Mouse (Mus musculus): ENCODE measurements around the gene Lrrc17. TPM values are rescaled to one million over a fixed set of nuclear protein-coding genes. Genes with fewer than 3 reads are reported as not detected.
"Not testable (repeated sequence)": the region's sequence is repeated elsewhere in the genome, so short reads cannot be mapped to it uniquely, and the experiment has no call there.

The Lrrc17 gene
- polyA plus RNA-seq, 1 experiment = 0.18 TPM

DNA sequence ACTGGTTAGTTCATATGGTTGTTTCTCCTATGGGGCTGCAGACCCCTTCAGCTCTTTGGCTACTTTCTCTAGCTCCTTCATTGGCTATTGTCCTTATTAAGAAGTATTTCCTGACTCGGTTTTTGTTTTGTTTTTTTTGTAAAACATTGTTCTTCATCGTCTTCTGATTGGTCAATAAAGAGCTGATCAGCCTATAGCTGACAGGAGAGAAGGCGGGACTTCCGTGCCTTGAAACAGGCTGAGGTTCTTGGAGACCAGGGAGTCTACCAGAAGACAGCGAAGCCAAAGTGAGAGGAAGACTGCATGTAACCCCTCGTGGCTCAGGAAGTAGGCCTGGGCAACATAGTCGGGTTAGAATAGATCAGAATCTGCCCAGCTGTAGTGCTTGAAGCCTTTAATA lies 44.3 kb downstream of the Lrrc17 start:
- WGBS = 79% methylated on average over 7 of the region's 7 CpGs
- Histone ChIP-seq H3K27me3 (ENCODE audit: control insufficient read depth, insufficient read depth, low read length) (no peaks in the 10 kb centered on the region), H3K4me3 (replicated peaks; ENCODE audit: insufficient read depth, low read depth, low read length) (no peak overlapping the region), H3K4me1 (ENCODE audit: control insufficient read depth, insufficient read depth, low read length) (no peaks in the 10 kb centered on the region), H3K27ac (ENCODE audit: insufficient read depth, low read length) (no peak overlapping the region)
- TF ChIP-seq CTCF (IDR thresholded peaks at IDR 0.05; ENCODE audit: borderline replicate concordance, insufficient read depth, low read depth, low read length) (no peak), POLR2A (IDR thresholded peaks at IDR 0.05; ENCODE audit: borderline replicate concordance, insufficient read depth, low read length) (no peak)
- no peak for DNase-seq

DNA sequence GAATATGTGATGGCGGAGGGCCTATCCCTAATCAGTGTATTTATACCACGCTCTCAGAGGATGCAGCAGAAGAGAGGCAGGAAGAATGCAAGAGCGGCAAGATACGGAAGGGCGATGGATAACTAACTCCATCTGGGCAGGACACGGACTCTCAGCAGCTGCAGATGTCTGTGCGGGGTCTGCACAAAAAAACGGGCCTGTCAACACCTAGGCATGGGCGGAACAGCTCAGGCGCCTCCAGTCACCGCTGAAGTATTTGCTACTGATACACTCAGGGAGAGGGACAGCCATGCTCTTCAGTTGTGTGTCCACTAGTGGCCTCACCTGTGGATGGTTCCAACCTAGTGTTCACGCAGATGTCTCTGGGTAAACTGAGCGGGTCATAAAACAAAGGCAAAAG lies 44.9 kb downstream of the Lrrc17 start:
- Histone ChIP-seq H3K4me3 (replicated peaks; ENCODE audit: insufficient read depth, low read depth, low read length) (no peak overlapping the region), H3K4me1 (ENCODE audit: control insufficient read depth, insufficient read depth, low read length) (no peaks in the 10 kb centered on the region), H3K27me3 (ENCODE audit: control insufficient read depth, insufficient read depth, low read length) (no peaks in the 10 kb centered on the region), H3K27ac (ENCODE audit: insufficient read depth, low read length) (no peak overlapping the region)
- WGBS = 94% methylated on average over 13 of the region's 13 CpGs
- no peak for DNase-seq
- TF ChIP-seq POLR2A (IDR thresholded peaks at IDR 0.05; ENCODE audit: borderline replicate concordance, insufficient read depth, low read length) = no peak
- TF ChIP-seq CTCF (IDR thresholded peaks at IDR 0.05; ENCODE audit: borderline replicate concordance, insufficient read depth, low read depth, low read length) = no peak

DNA sequence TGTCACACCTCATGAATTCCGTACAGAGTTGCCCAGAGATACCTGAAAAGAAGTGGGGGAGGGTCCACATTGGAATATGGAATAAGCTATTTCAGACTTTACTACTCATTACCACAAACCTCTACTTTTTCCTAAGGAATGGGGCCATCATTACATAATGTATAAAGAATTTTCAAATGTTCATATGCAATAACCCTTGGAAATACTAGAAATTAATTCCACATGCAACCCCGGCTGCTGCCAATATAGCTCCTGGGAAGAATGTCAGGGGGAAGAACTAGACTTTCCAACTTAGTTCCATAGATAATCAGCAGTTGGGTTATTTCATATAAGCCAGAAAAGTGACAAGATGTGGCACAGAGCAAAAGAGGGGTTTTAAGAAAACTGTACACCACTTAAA lies 48.7 kb downstream of the Lrrc17 start:
- H3K4me1 ChIP-seq (ENCODE audit: control insufficient read depth, insufficient read depth, low read length) = no peaks in the 10 kb centered on the region
- H3K27ac ChIP-seq (ENCODE audit: insufficient read depth, low read length) = no peak overlapping the region
- H3K27me3 ChIP-seq (ENCODE audit: control insufficient read depth, insufficient read depth, low read length) = no peaks in the 10 kb centered on the region
- no peak for DNase-seq
- 93% methylated on average over 2 of the region's 2 CpGs for WGBS
- TF ChIP-seq POLR2A (IDR thresholded peaks at IDR 0.05; ENCODE audit: borderline replicate concordance, insufficient read depth, low read length) (no peak), CTCF (IDR thresholded peaks at IDR 0.05; ENCODE audit: borderline replicate concordance, insufficient read depth, low read depth, low read length) (no peak)
- no peak overlapping the region for H3K4me3 ChIP-seq (replicated peaks; ENCODE audit: insufficient read depth, low read depth, low read length)

DNA sequence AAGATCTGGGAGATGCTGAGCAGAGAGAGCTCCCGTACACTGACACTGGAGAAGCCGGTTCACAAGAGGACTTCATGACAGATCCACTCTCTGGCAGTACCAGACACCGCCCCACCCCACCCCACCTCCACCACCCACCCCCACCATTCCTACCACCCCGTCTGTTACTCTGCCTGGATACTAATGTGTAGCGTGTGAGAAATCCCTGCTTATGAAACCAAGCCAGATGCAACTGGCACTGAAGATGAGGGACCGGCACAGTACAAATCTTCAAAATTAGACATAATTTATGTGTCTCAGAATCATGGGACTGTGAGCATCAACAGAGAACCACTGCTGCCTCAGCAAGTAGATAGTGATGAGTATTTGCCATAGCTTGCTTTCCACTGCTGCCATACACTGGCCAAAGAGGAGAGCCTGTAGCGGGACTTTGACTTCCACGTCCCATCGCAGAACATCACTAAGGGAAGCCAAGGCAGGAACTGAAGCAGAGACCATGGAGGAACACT lies 49.9 kb downstream of the Lrrc17 start:
- Histone ChIP-seq H3K4me3 (replicated peaks; ENCODE audit: insufficient read depth, low read depth, low read length) (no peak overlapping the region), H3K27me3 (ENCODE audit: control insufficient read depth, insufficient read depth, low read length) (no peaks in the 10 kb centered on the region), H3K27ac (ENCODE audit: insufficient read depth, low read length) (no peak overlapping the region), H3K4me1 (ENCODE audit: control insufficient read depth, insufficient read depth, low read length) (no peaks in the 10 kb centered on the region)
- TF ChIP-seq CTCF (IDR thresholded peaks at IDR 0.05; ENCODE audit: borderline replicate concordance, insufficient read depth, low read depth, low read length) (no peak), POLR2A (IDR thresholded peaks at IDR 0.05; ENCODE audit: borderline replicate concordance, insufficient read depth, low read length) (no peak)
- 78% methylated on average over 9 of the region's 9 CpGs for WGBS
- DNase-seq = no peak

DNA sequence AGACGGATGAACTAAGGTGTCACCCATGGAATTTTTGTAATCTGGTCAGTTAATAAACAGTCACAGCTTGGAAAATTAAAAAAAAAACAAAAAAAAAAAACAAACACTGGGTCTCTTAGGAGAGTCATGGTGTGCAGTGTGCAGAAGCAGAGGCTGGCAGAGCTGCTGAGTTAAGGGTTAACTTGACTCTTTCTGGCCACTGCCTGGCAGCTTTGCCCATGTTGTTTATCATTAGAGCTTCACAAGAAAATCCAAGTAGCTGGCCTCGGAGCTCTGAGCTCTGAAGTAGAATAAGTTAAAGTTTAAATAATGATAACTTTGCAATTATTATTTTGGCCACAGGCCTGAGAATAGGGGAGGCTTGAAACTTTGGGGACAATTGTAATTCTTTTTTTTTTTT lies 56.2 kb downstream of the Lrrc17 start:
- H3K27me3 ChIP-seq (ENCODE audit: control insufficient read depth, insufficient read depth, low read length); H3K4me1 ChIP-seq (ENCODE audit: control insufficient read depth, insufficient read depth, low read length); H3K4me3 ChIP-seq (replicated peaks; ENCODE audit: insufficient read depth, low read depth, low read length); DNase-seq; H3K27ac ChIP-seq (ENCODE audit: insufficient read depth, low read length): not testable (repeated sequence)
- 66% methylated on average over 2 of the region's 2 CpGs for WGBS

DNA sequence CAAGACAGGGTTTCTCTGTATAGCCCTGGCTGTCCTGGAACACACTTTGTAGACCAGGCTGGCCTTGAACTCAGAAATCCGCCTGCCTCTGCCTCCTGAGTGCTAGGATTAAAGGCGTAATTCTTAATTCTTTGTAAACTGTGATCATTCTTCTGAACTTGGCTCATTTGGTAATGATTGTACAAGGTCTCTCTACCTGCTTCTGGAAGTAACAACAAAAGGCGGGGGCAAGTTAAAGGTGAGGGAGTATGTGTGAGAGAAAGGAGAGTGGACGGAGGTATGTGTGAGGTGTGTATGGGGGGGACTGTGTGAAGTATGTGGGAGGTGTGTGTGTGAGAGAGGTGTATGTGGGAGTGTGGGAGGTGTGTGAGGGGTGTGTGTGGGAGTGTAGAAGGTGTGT lies 56.6 kb downstream of the Lrrc17 start:
- H3K27me3 ChIP-seq (ENCODE audit: control insufficient read depth, insufficient read depth, low read length) = no peaks in the 10 kb centered on the region
- no peak overlapping the region for H3K27ac ChIP-seq (ENCODE audit: insufficient read depth, low read length)
- no peak for DNase-seq
- no peak overlapping the region for H3K4me3 ChIP-seq (replicated peaks; ENCODE audit: insufficient read depth, low read depth, low read length)
- WGBS = 95% methylated on average over 4 of the region's 4 CpGs
- no peaks in the 10 kb centered on the region for H3K4me1 ChIP-seq (ENCODE audit: control insufficient read depth, insufficient read depth, low read length)
- TF ChIP-seq POLR2A (IDR thresholded peaks at IDR 0.05; ENCODE audit: borderline replicate concordance, insufficient read depth, low read length) (no peak), CTCF (IDR thresholded peaks at IDR 0.05; ENCODE audit: borderline replicate concordance, insufficient read depth, low read depth, low read length) (no peak)

DNA sequence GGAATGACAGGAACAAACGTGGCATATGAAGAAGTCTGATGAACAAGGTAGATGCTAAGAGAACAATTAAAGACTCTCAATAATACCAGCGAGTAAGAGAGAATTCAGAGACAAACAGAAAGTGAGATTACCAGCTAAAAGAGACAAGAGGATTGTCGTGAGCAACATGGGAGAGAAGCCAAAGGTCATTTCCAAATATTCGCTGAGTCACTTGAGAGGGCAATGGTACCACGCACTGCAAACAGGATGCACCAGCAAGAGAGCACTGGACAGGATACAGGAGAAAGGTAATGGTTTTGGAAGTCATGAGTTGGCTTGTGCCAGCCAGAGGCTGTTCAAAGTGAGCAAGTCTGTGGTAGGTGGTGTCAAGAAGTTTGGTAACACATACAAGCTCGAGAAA lies 62.6 kb downstream of the Lrrc17 start:
- WGBS = 81% methylated on average over 6 of the region's 6 CpGs
- no peak for DNase-seq
- Histone ChIP-seq H3K4me3 (replicated peaks; ENCODE audit: insufficient read depth, low read depth, low read length) (no peak overlapping the region), H3K4me1 (ENCODE audit: control insufficient read depth, insufficient read depth, low read length) (peaks cover 12% of the 10 kb centered on the region), H3K27ac (ENCODE audit: insufficient read depth, low read length) (no peak overlapping the region), H3K27me3 (ENCODE audit: control insufficient read depth, insufficient read depth, low read length) (no peaks in the 10 kb centered on the region)
- TF ChIP-seq POLR2A (IDR thresholded peaks at IDR 0.05; ENCODE audit: borderline replicate concordance, insufficient read depth, low read length) = no peak
- TF ChIP-seq CTCF (IDR thresholded peaks at IDR 0.05; ENCODE audit: borderline replicate concordance, insufficient read depth, low read depth, low read length) = no peak

DNA sequence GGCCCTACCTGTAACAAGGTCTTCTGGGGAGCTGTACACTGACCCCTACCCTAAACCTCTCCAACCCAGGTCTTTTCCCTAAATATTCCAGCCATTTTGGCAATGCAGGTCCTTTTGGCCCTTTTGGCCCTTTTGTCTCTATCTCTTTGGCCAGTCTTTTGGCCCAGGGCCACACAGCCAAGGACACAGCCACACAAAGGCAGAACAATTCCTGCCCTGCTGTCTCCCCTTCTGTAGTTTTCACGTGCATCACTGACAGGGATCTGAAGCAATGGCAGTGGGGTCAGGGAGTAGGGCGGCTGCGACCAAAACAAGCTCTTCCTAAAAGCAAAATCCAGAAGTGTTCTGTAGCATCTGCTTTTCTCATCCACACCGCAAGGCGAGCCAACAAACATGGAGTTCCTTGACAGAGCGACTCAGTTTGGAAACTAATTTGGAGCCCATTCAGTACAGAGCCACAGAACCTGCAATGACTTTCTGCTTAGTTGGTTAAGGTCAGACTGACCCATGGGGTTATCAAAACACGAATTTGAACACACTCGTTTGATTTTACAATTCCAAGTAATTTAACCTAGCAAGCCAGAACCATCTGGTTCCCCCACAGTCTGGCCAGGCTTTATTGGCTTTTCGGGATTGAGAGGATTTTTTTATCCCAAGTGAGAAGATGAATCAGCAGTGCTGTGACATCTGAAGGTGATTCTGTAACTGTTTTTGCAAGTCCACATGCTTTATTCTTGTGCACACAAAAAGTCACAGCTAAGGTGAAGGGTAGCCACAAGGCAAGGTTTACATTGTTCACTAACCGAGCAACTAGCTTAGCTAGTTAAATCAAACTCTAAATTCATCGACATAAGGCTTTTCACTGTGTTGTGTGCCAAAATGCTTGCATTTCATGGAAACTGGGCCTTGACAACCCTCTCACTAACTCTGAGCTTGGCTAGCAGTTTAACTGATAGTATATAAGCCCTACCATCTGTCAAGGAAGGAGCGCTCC lies 65.2 kb downstream of the Lrrc17 start:
- 31% methylated on average over 12 of the region's 12 CpGs for WGBS
- Histone ChIP-seq H3K27ac (ENCODE audit: insufficient read depth, low read length) (no peak overlapping the region), H3K4me1 (ENCODE audit: control insufficient read depth, insufficient read depth, low read length) (peaks cover 12% of the 10 kb centered on the region), H3K4me3 (replicated peaks; ENCODE audit: insufficient read depth, low read depth, low read length) (no peak overlapping the region), H3K27me3 (ENCODE audit: control insufficient read depth, insufficient read depth, low read length) (no peaks in the 10 kb centered on the region)
- peak; percentile 37 to 43 for DNase-seq
- TF ChIP-seq CTCF (IDR thresholded peaks at IDR 0.05; ENCODE audit: borderline replicate concordance, insufficient read depth, low read depth, low read length) (no peak), POLR2A (IDR thresholded peaks at IDR 0.05; ENCODE audit: borderline replicate concordance, insufficient read depth, low read length) (no peak)

All from cerebellum, adult 2 months (tissue).